Mouse (Mus musculus) MN1 (cell line): ENCODE results near the gene Cyb5d1.
"Not testable (repeated sequence)": the region's sequence is repeated elsewhere in the genome, so short reads cannot be mapped to it uniquely, and the experiment has no call there.

Experiments used
- DNase-seq: peaks from one replicate; pipeline ENCODE4 v3.0.0-alpha.2; 2016; ENCODE audit warnings: low spot score

The Cyb5d1 gene

GRCm38 (mm10) chr11:69403691-69404594 is 8.5 kb upstream of the Cyb5d1 start:
- no peak for DNase-seq

- no peak for DNase-seq
Observed at GRCm38 (mm10) chr11:69401987-69402386, 6.6 kb upstream of the Cyb5d1 start.

- peak; percentile 93 for DNase-seq
Observed at GRCm38 (mm10) chr11:69401210-69401637, 5.8 kb upstream of the Cyb5d1 start.

GRCm38 (mm10) chr11:69400083-69400850 is 4.8 kb upstream of the Cyb5d1 start:
- no peak for DNase-seq

GRCm38 (mm10) chr11:69399201-69400082 is 4.0 kb upstream of the Cyb5d1 start:
- no peak for DNase-seq

- DNase-seq, result no peak
Observed at GRCm38 (mm10) chr11:69398486-69399200, 3.2 kb upstream of the Cyb5d1 start.

GRCm38 (mm10) chr11:69398059-69398458 is 2.6 kb upstream of the Cyb5d1 start, which contains the start of gene Tmem88:
Gene Tmem88, minus strand, starts transcription at chr11:69398234.
- no peak for DNase-seq

- DNase-seq, result peak; percentile 73
Observed at GRCm38 (mm10) chr11:69397581-69398057, 2.2 kb upstream of the Cyb5d1 start.

GRCm38 (mm10) chr11:69396772-69397171 is 1.3 kb upstream of the Cyb5d1 start:
- DNase-seq, result no peak

GRCm38 (mm10) chr11:69395634-69396373 is 373 bp upstream of the Cyb5d1 start:
- DNase-seq, result peak; percentile 99

GRCm38 (mm10) chr11:69394591-69395167 is 752 bp downstream of the Cyb5d1 start:
- not testable (repeated sequence) for DNase-seq

GRCm38 (mm10) chr11:69390400-69391034 is 4.9 kb downstream of the Cyb5d1 start:
- DNase-seq, result peak; percentile 79

GRCm38 (mm10) chr11:69389531-69390399 is 5.7 kb downstream of the Cyb5d1 start:
- no peak for DNase-seq

- no peak for DNase-seq
Observed at GRCm38 (mm10) chr11:69388680-69389079, 6.8 kb downstream of the Cyb5d1 start.

GRCm38 (mm10) chr11:69386758-69387157 is 8.7 kb downstream of the Cyb5d1 start:
- no peak for DNase-seq

- DNase-seq, result no peak
Observed at GRCm38 (mm10) chr11:69384979-69385378, 10.5 kb downstream of the Cyb5d1 start.

- DNase-seq, result peak; percentile 51
Observed at GRCm38 (mm10) chr11:69382478-69383105, 12.8 kb downstream of the Cyb5d1 start.

- DNase-seq, result no peak
Observed at GRCm38 (mm10) chr11:69381356-69381755, 14.1 kb downstream of the Cyb5d1 start.
